Comparison of ENCODE assay signal across 23 mouse cellular contexts in the genomic region with DNA sequence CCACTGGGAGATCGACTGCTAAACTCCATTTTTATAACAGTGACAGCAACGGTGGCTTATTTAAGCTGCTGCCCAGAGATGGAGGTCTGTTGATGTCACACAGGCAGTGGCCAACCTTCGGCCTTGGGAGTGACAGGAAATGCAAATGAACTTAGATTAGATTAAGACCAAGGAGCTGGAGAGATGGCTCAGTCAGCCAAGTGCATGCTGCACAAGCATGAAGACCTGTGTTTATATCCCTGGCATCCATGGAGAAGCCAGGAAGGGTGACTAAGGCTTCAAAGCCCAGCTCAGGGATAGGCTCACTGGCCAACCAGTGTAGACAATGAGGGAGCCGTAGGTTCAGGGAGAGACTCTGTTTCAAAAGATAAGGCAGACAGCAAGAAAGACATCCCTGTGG. TPM values are rescaled to one million over a fixed set of nuclear protein-coding genes. Genes with fewer than 3 reads are reported as not detected.
A peak's percentile ranks its signal among the peaks of the same experiment; 100 is the strongest.
DNase-seq lines count a peak whose midpoint lies in the region; ATAC-seq and TF ChIP-seq lines count a peak whose summit lies in the region.
"Had no signal": no experiment of that assay in that cellular context is flagged by ENCODE, and none has a peak within 500 bp of the region (broad histone marks: within the 10 kb centered on the region; RNA-seq: fewer than 3 reads in every experiment).

No protein-coding gene starts in this region.

- no peak overlapping the region for H3K4me3 ChIP-seq in kidney, embryonic 16.5 days (ENCODE audit: low read length)
- no peak overlapping the region for H3K4me3 ChIP-seq in MEL (ENCODE audit: control insufficient read depth in 1 of 2, insufficient read depth in 1 of 2, low read depth in 2 of 2, low read length in 2 of 2)
- no peak overlapping the region for H3K4me3 ChIP-seq in intestine, embryonic 16.5 days (ENCODE audit: low read length)
- no peak overlapping the region for H3K4me3 ChIP-seq in midbrain, embryonic 16.5 days (ENCODE audit: low read depth, low read length)
- H3K4me3 ChIP-seq: embryonic facial prominence, embryonic 12.5 days; erythroblast, embryonic 14.5 days; forebrain, embryonic 13.5 days; heart, embryonic 12.5 days; hindbrain, embryonic 13.5 days; megakaryocyte, embryonic 14.5 days had no signal

- TF ChIP-seq CTCF in MEL (IDR thresholded peaks at IDR 0.05 in 2 of 3, conservative IDR thresholded peaks at IDR 0.05 in 1 of 3; ENCODE audit: control insufficient read depth in 1 of 3, insufficient read depth in 1 of 3, low read depth in 2 of 3, low read length in 3 of 3, poor library complexity in 1 of 3, severe bottlenecking in 1 of 3): no peak

- no peak overlapping the region for H3K4me2 ChIP-seq in kidney, embryonic 16.5 days (replicated peaks; ENCODE audit: low read depth, low read length)
- no peak overlapping the region for H3K4me2 ChIP-seq in intestine, embryonic 16.5 days (ENCODE audit: low read depth, low read length)
- no peak overlapping the region for H3K4me2 ChIP-seq in midbrain, embryonic 16.5 days (ENCODE audit: low read length)
- H3K4me2 ChIP-seq: embryonic facial prominence, embryonic 12.5 days; forebrain, embryonic 13.5 days; heart, embryonic 12.5 days; hindbrain, embryonic 13.5 days had no signal

- no peaks in the 10 kb centered on the region for H3K27me3 ChIP-seq in kidney, embryonic 16.5 days (ENCODE audit: insufficient read depth, low read length)
- H3K27me3 ChIP-seq in MEL (ENCODE audit: control insufficient read depth in 1 of 2, insufficient read depth in 2 of 2, low read length in 2 of 2): no peaks in the 10 kb centered on the region
- no peaks in the 10 kb centered on the region for H3K27me3 ChIP-seq in intestine, embryonic 16.5 days (replicated peaks; ENCODE audit: control insufficient read depth, insufficient read depth, low read length)
- H3K27me3 ChIP-seq in midbrain, embryonic 16.5 days (ENCODE audit: control insufficient read depth, insufficient read depth, low read depth, low read length): no peaks in the 10 kb centered on the region
- H3K27me3 ChIP-seq: embryonic facial prominence, embryonic 12.5 days; forebrain, embryonic 13.5 days; heart, embryonic 12.5 days; hindbrain, embryonic 13.5 days; megakaryocyte, embryonic 14.5 days had no signal

- H3K79me2 ChIP-seq in MEL (ENCODE audit: control insufficient read depth, insufficient read depth, low read length, poor library complexity): no peaks in the 10 kb centered on the region

- H3K36me3 ChIP-seq in kidney, embryonic 16.5 days (ENCODE audit: insufficient read depth, low read length): no peaks in the 10 kb centered on the region
- peaks cover 0 to 2% of the 10 kb centered on the region in 2 experiments; a peak in 1 of 4 replicates for H3K36me3 ChIP-seq in MEL (ENCODE audit: control insufficient read depth in 1 of 2, insufficient read depth in 2 of 2, low read length in 2 of 2)
- no peaks in the 10 kb centered on the region for H3K36me3 ChIP-seq in intestine, embryonic 16.5 days (ENCODE audit: control insufficient read depth, insufficient read depth, low read length)
- no peaks in the 10 kb centered on the region for H3K36me3 ChIP-seq in midbrain, embryonic 16.5 days (ENCODE audit: control insufficient read depth, insufficient read depth, low read length)
- H3K36me3 ChIP-seq: embryonic facial prominence, embryonic 12.5 days; G1E; heart, embryonic 12.5 days; hindbrain, embryonic 13.5 days had no signal

- no peaks in the 10 kb centered on the region for H3K9me3 ChIP-seq in kidney, embryonic 16.5 days (ENCODE audit: low read length)
- no peaks in the 10 kb centered on the region for H3K9me3 ChIP-seq in MEL (replicated peaks; ENCODE audit: insufficient read depth, low read length)
- no peaks in the 10 kb centered on the region for H3K9me3 ChIP-seq in intestine, embryonic 16.5 days (ENCODE audit: control insufficient read depth, low read length)
- H3K9me3 ChIP-seq in midbrain, embryonic 16.5 days (replicated peaks; ENCODE audit: control insufficient read depth, low read length, poor library complexity, severe bottlenecking): no peaks in the 10 kb centered on the region
- H3K9me3 ChIP-seq: embryonic facial prominence, embryonic 12.5 days; forebrain, embryonic 13.5 days; G1E; hindbrain, embryonic 13.5 days had no signal

- peaks cover 19% of the 10 kb centered on the region for H3K4me1 ChIP-seq in kidney, embryonic 16.5 days (ENCODE audit: insufficient read depth, low read length)
- peaks cover 0 to 9% of the 10 kb centered on the region in 2 experiments; a peak in 2 of 4 replicates for H3K4me1 ChIP-seq in MEL (ENCODE audit: control insufficient read depth in 1 of 2, insufficient read depth in 2 of 2, low read length in 2 of 2)
- H3K4me1 ChIP-seq in intestine, embryonic 16.5 days (ENCODE audit: control insufficient read depth, insufficient read depth, low read length): peaks cover 4% of the 10 kb centered on the region; the same call in 1 of the 2 replicates
- H3K4me1 ChIP-seq in midbrain, embryonic 16.5 days (ENCODE audit: control insufficient read depth, insufficient read depth, low read length): no peaks in the 10 kb centered on the region
- H3K4me1 ChIP-seq: embryonic facial prominence, embryonic 12.5 days; forebrain, embryonic 13.5 days; hindbrain, embryonic 13.5 days had no signal

- peak; percentile 40; the same call in 1 of the 2 replicates for ATAC-seq in kidney, embryonic 16.5 days (ENCODE audit: low FRiP score, low TSS enrichment)
- ATAC-seq in intestine, embryonic 16.5 days: peak; percentile 67
- no peak for ATAC-seq in midbrain, embryonic 16.5 days
- ATAC-seq: forebrain, embryonic 13.5 days; inflammation-experienced regulatory T-cells, adult 6 months had no signal

- TF ChIP-seq EP300 in MEL (IDR thresholded peaks at IDR 0.05; ENCODE audit: low read depth in 1 of 2, low read length in 2 of 2): peak; percentile 26 to 33; a peak in 2 of 4 replicates

- DNase-seq in kidney, adult 8-10 months: no peak
- DNase-seq in MEL (ENCODE audit: low read depth, low spot score): peak; percentile 51
- DNase-seq in lung, postnatal 36 days: peak; percentile 62
- no peak for DNase-seq in ovary, postnatal 14 days (ENCODE audit: low spot score)
- DNase-seq: adrenal gland, adult 8-10 months; cerebellum, adult 9-10 months; gastrocnemius, postnatal 14 days; left cerebral cortex, postnatal 4 days; liver; retina, postnatal 1 day; right cerebral cortex, postnatal 4 days; thymus, postnatal 25 days had no signal

- no peak overlapping the region for H3K9ac ChIP-seq in kidney, embryonic 16.5 days (replicated peaks; ENCODE audit: low read length)
- H3K9ac ChIP-seq in MEL (ENCODE audit: control insufficient read depth, low read depth, low read length, poor library complexity, severe bottlenecking): no peak overlapping the region
- H3K9ac ChIP-seq in intestine, embryonic 16.5 days (ENCODE audit: low read depth, low read length): no peak overlapping the region
- no peak overlapping the region for H3K9ac ChIP-seq in midbrain, embryonic 16.5 days (ENCODE audit: low read depth, low read length)
- H3K9ac ChIP-seq: embryonic facial prominence, embryonic 12.5 days; forebrain, embryonic 13.5 days; heart, embryonic 12.5 days; hindbrain, embryonic 13.5 days had no signal

- TF ChIP-seq POLR2A in MEL (IDR thresholded peaks at IDR 0.05; ENCODE audit: control insufficient read depth in 1 of 2, insufficient read depth in 1 of 2, low read depth in 1 of 2, low read length in 2 of 2, poor library complexity in 1 of 2): no peak

- 51% methylated on average over 4 of the region's 4 CpGs for WGBS in kidney, embryonic 16.5 days
- WGBS in intestine, embryonic 16.5 days: 48% methylated on average over 4 of the region's 4 CpGs
- 75% methylated on average over 4 of the region's 4 CpGs for WGBS in midbrain, embryonic 16.5 days

- TF ChIP-seq RAD21 in MEL (IDR thresholded peaks at IDR 0.05; ENCODE audit: low read depth, low read length): no peak

- H3K27ac ChIP-seq in kidney, embryonic 16.5 days (ENCODE audit: low read length): no peak overlapping the region
- no peak overlapping the region for H3K27ac ChIP-seq in MEL (ENCODE audit: control insufficient read depth, low read depth, low read length)
- no peak overlapping the region for H3K27ac ChIP-seq in intestine, embryonic 16.5 days (ENCODE audit: low read length)
- H3K27ac ChIP-seq in midbrain, embryonic 16.5 days (ENCODE audit: low read length): no peak overlapping the region
- H3K27ac ChIP-seq: embryonic facial prominence, embryonic 12.5 days; forebrain, embryonic 13.5 days; hindbrain, embryonic 13.5 days had no signal

TF ChIP-seq in MEL, 35 proteins besides CTCF, POLR2A, EP300 and RAD21:
- TF ChIP-seq UBTF (IDR thresholded peaks at IDR 0.05; ENCODE audit: borderline replicate concordance, insufficient read depth, low read depth, low read length) (no peak), HCFC1 (IDR thresholded peaks at IDR 0.05; ENCODE audit: low read depth, low read length) (no peak), POLR2AphosphoS5 (IDR thresholded peaks at IDR 0.05; ENCODE audit: borderline replicate concordance, low read depth, low read length) (no peak), MAZ (IDR thresholded peaks at IDR 0.05; ENCODE audit: low read depth, low read length) (no peak), SIN3A (IDR thresholded peaks at IDR 0.05; ENCODE audit: low read length) (no peak), ELF1 (IDR thresholded peaks at IDR 0.05; ENCODE audit: low read depth, low read length) (no peak), USF2 (IDR thresholded peaks at IDR 0.05; ENCODE audit: borderline replicate concordance in 1 of 2, insufficient read depth in 1 of 2, low read depth in 1 of 2, low read length in 2 of 2) (no peak), E2F4 (IDR thresholded peaks at IDR 0.05; ENCODE audit: borderline replicate concordance, low read depth, low read length) (no peak), KAT2A (conservative IDR thresholded peaks at IDR 0.05; ENCODE audit: low read depth, low read length) (no peak), SMC3 (IDR thresholded peaks at IDR 0.05; ENCODE audit: low read depth, low read length) (no peak), MYB (IDR thresholded peaks at IDR 0.05; ENCODE audit: low read depth, low read length) (no peak), MEF2A (IDR thresholded peaks at IDR 0.05; ENCODE audit: extremely low read depth, insufficient replicate concordance, low read depth, low read length, poor library complexity, severe bottlenecking) (no peak), GATA1 (IDR thresholded peaks at IDR 0.05; ENCODE audit: low read depth, low read length) (no peak), CHD1 (IDR thresholded peaks at IDR 0.05; ENCODE audit: low read depth, low read length) (no peak), ZKSCAN1 (IDR thresholded peaks at IDR 0.05; ENCODE audit: low read depth, low read length) (no peak)

RNA-seq across cellular contexts. Expression of a gene that starts 48.4 kb away (rescaled TPM):
- 1.9 and 2.1 TPM in 2 replicates for polyA plus RNA-seq in kidney, embryonic 16.5 days (2015; fragmentation: Nextera tagmentation; extraction: Ambion mirVana)
- total RNA-seq in MEL (2012; rRNA removed): under 0.01 TPM in 1 of 2 replicates, not detected in the other
- not detected for polyA plus RNA-seq in MEL (2012; ENCODE audit: insufficient read depth in 1 of 2, insufficient read length in 2 of 2, low read depth in 1 of 2, low replicate concordance in 2 of 2, missing spikeins in 1 of 2)
- 0.68 and 0.73 TPM in 2 replicates for polyA plus RNA-seq in intestine, embryonic 16.5 days (2015; fragmentation: Nextera tagmentation; extraction: Ambion mirVana)
- polyA plus RNA-seq in midbrain, embryonic 16.5 days (2015; fragmentation: Nextera tagmentation; extraction: Ambion mirVana): 2.4 and 2.6 TPM in 2 replicates
- polyA plus RNA-seq: erythroblast, embryonic 14.5 days; G1E had no signal

Comparison
In these comparisons a context has a peak if more than half of its experiments do, and no peak if none do; other contexts are left out.
1. DNase-seq: peak in MEL (single experiment) and lung, postnatal 36 days (single experiment); none in kidney, adult 8-10 months (0 of 2) and ovary, postnatal 14 days (single experiment).